Mouse (Mus musculus) stomach, postnatal 0 days (tissue): ENCODE measurements around the gene Nme8.

Source experiments
- CTCF ChIP-seq: IDR thresholded peaks from 2 replicates; pipeline ENCODE4 v1.5.1; 2016; ENCODE audit warnings: antibody characterized with exemption, low read depth, mild to moderate bottlenecking, moderate library complexity
- EP300 ChIP-seq: optimal IDR thresholded peaks from 2 replicates; pipeline ENCODE3; 2016; ENCODE audit warnings: antibody characterized with exemption

GRCm38 (mm10) chr13:19618841-19619215 lies 78.8 kb downstream of the Nme8 start:
- TF ChIP-seq EP300 (no peak), CTCF (no peak)
